Mouse (Mus musculus) left cerebral cortex, postnatal 4 days (tissue): ENCODE measurements around the gene Pdcd7. TPM values are rescaled to one million over a fixed set of nuclear protein-coding genes. Genes with fewer than 3 reads are reported as not detected.
A peak's percentile ranks its signal among the peaks of the same experiment; 100 is the strongest.
"Not testable (repeated sequence)": the region's sequence is repeated elsewhere in the genome, so short reads cannot be mapped to it uniquely, and the experiment has no call there.

Experiments used
- DNase-seq: peaks from one replicate; pipeline ENCODE4 v3.0.0-alpha.2; 2022
- intact Hi-C: fragments of 180-260 bp; cut with DNase I; formaldehyde crosslinking; loops from one replicate; pipeline ENCODE4 v1.15.1; 2025
- total RNA-seq, 2 experiments: library from RNA; stranded (reverse); gene quantifications; 2 replicates each; pipeline ENCODE4 v1.2.3; 2021

The Pdcd7 gene
- 10 to 100 TPM; 24.6 to 24.7 TPM for total RNA-seq

DNA sequence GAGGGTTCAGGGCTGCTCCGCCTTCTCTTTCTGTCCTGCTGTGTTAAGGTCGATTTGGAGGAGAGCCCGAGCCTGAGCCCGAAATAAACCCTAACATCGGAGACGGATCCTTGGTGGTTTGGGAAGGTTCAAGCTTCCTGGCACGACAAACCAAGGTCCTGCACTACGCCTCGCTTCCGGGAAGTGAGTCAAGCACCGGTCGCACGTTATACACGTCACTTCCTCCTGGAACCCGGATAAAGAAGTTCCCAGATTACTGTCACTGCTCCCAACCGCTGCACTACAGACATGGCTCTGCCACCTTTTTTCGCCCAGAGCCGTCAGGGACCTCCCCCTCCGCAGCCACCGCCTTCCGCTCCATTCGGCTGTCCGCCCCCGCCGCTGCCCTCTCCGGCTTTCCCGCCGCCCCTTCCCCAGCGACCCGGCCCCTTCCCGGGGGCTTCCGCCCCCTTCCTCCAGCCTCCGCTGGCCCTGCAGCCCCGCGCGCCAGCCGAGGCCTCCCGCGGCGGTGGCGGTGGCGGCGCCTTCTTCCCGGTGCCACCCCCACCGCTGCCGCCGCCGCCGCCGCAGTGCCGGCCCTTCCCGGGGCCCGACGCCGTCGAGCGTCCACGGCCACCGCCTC is at the start of gene Pdcd7:
TSS of gene Pdcd7 (plus strand) at position 251 of the 622 bp plus-strand sequence.
- peak; percentile 95 for DNase-seq
- intact Hi-C loops, result no loop called here

DNA sequence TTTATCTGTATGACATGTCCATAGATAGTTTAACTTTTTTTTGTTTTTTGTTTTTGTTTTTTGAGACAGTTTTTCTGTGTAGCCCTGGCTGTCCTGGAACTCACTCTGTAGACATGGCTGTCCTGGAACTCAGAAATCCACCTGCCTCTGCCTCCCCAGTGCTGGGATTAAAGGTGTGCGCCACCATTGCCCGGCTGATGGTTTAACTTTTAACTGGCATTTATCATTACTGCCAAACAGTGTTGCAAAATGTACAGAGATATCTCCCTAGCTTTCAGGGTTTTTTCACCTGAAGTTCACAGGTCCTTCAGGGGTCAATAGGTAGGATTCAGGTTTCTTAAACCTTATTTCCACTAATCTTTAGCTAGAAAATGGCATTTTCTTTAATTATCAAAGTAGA is 48.8 kb upstream of the Pdcd7 start:
- DNase-seq, result no peak
- intact Hi-C loops, result no loop called here

DNA sequence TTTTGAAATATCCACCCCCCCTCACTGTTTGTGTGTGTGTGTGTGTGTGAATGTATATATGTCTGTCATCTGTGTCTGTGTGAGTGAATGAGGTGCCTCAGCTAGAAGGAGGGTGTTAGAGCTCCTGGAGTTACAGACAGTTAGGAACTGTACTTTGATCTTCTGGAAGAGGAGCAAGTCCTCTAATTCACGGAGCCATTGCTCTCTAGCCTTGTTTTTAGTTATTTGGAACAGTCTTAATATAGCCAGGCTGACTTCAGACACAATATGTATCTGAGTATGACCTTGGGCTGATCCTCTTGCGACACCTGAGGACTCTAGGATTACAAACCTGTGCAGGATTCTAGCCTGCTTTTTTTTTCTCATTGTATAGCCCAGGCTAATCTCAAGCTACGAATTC is 47.1 kb upstream of the Pdcd7 start:
- intact Hi-C loops, result no loop called here
- no peak for DNase-seq

DNA sequence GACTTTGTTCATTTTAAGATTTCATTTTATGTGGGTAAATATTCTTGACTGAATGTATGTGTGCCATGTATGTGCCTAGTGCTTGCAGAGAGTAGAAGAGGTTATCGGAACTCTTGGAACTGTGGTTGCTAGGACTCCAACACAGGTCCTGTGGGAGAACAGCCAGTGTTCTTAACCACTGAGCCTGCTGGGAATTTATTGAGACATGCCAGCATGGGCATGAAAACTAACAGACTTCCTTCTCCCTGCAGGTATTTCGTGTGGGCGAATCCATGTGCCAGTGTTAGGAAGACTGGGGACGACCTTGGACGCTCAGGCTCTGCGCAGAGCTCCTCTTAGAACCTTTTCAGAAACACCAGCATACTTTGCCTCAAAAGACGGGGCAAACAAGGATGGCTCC is 46.3 kb upstream of the Pdcd7 start:
- no peak for DNase-seq
- intact Hi-C loops, result loop anchor here (10.0 kb wide), 1 partner anchor 245 kb away; no protein-coding TSS in a partner anchor

DNA sequence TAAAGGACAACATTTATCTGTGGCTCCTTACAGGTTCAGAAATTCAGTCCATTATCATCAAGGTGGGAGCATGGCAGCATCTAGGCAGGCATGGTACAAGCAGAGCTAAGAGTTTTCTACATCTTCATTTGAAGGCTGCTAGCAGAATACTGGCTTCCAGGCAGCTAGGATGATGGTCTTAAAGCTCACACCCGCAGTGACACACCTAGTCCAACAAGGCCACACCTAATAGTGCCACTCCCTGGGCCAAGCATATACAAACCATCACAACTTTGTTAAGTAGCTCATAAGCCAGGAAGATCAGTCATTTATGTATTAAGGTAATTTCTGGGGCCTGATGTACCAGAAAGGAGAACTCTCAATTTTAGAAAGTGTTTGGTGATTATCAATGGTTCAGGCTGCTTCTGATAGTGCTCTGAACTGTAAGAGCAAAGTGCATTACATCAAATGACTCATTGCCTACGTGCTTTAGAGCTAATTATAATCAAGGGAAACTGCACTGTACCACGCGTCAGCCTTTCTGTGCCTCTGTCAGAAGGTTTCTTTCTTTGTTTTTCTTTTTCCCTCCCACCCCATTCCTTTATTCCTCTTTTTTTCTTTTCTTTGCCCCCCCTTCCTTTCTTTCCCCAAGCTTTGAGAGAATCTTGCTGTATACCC is 43.4 kb upstream of the Pdcd7 start:
- intact Hi-C loops, result loop anchor here (10.0 kb wide), 1 partner anchor 248 kb away; no protein-coding TSS in a partner anchor
- no peak for DNase-seq

DNA sequence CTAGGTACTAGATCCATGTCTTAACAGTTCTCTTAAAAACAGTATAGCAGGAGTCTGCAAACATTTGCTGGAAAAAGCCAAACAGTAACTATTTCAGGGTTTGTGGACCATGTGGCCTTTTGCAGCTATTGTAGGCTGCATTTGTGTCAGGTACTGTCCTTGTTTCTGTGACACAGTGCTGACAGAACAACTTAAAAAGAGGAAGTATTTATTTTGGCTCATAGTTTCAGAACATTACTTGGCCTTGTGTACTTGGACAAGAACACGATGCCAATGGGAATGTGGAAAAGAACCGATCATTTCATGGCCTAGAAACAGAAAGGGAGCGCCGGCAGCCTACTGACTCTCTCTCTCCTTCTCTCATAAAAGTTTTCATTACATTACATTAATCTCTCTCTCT is 42.3 kb upstream of the Pdcd7 start:
- no peak for DNase-seq
- intact Hi-C loops, result loop anchor here (10.0 kb wide), 1 partner anchor 249 kb away; no protein-coding TSS in a partner anchor

DNA sequence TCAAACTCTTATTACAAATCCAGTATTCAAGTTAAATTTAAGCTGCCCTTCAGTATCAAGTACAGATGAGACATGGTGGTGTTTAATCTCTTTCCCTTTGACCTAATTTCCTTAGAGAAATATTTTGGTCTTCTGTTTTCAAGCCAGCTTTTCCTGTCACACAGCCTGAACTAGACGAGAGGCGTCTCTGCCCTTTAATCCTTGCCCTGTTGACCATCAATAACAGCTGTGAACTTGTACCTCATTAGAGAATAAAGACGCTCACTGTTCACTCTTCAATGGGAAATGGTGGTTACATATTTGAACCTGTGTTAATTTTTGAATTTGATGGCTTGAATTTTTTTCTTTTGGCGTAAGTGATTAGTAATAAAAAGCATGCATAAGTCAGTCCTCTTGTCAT is 41.6 kb upstream of the Pdcd7 start:
- intact Hi-C loops, result loop anchor here (10.0 kb wide), 1 partner anchor 249 kb away; no protein-coding TSS in a partner anchor
- no peak for DNase-seq

DNA sequence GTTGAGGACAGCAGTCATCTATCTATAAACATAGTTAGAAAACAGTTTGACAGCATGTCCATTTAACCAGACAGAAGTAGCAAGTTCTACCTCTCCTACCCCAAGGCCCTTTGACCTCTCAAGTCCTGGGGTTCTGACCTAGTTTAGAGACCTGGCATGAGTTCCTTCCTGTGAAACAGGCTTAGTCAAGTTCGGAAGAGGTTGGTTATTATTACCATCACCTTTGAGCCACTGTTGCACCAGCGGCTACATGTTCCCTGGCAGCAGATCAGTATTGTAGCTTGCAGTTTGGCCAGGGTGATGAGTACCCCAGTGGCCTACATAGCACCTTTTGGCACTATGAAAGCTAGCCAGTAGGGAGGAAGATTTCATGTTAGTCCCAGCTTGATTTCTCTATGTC is 39.2 kb upstream of the Pdcd7 start:
- intact Hi-C loops, result loop anchor here (10.0 kb wide), 1 partner anchor 252 kb away; no protein-coding TSS in a partner anchor
- no peak for DNase-seq

DNA sequence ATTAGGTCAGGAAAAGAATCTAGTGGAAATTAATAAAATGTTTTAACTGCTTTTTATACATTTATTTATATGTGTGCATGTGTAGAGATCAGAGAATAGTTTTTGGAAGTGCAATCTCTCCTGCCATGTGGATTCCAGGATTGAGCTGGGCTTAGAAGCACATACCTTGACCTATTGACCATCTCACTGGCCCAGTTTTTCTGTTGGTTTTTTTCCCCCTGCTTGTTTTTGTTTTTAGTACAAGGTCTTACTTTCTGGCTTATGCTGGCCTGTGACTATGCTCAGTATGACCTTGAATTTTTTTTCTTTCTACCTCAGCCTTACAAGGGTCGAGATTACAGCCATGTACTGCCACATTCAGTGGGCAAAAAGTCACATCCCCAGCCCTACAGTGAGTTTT is 37.9 kb upstream of the Pdcd7 start:
- no peak for DNase-seq
- intact Hi-C loops, result loop anchor here (10.0 kb wide), 1 partner anchor 253 kb away; no protein-coding TSS in a partner anchor

DNA sequence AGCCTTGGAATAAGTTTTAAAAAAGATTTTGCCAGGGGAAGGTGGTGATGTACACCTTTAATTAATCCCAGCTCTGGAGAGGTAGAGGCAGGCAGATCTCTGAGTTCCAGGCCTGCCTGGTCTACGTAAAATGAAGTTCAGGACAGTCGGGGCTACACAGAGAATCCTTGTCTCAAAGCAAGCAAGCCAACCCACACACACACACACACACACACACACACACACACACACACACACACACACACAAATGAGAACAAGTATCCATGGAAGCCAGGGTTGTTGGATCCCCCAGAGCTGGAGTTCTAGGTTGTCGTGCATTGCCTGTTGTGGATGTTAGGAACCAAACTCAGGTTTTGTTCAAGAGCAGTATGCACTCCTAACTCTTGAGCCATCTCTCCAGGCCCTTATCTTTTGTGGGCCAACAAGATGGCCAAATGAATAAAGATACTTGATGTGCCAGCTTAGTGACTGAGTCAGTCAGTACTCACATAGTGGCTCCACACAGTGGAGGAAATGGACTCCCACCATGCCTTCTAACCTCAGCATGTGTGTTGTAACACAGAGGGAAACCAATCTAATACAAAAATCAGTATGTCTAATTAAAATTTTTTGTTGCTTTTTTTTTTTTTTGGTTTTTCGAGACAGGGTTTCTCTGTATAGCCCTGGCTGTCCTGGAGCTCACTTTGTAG is 33.1 kb upstream of the Pdcd7 start:
- intact Hi-C loops, result no loop called here
- no peak for DNase-seq

DNA sequence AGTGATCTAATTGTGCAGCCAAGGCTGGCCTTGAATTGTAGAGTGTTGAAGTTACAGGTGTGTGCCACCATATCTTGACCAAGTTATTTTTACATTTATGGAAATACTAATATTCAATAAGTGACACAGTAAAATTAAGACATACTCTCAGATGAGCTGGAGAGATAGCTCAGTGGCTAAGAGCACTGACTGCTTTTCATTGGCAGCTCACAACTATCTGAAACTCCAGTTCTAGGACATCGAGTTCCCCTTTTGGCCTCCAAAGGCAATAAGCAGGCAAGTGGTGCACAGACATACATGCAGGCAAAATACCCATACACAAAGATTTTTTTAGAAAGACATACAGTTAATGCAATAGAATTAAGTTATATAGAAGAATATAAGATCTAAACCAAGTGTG is 32.1 kb upstream of the Pdcd7 start:
- DNase-seq, result no peak
- intact Hi-C loops, result no loop called here

DNA sequence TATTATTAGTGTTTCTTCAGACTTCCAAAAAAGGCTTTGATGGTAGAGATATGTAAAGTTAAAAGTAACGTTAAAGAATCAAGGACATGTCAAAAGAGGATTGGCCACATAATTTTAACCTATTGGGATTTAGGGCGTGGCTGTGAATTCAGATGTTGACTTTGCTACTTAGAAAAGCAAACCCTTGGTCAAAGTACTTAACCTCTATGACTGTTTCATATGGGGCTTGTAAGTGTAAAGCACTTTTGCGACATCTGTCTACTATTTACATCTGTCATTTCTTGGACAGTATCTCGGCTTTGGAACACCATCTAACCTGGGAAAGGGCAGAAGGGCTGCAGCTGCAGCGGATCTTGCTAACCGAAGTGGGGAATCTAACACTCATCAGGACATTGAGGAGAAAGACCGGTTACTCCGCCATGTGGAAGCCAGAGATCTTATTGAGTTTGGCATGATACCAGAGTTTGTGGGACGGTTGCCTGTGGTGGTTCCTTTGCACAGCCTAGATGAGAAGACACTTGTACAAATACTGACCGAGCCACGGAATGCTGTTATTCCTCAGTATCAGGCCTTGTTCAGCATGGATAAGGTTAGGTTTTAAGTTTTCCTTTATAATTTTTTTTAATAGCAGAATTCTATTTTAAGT is 23.5 kb upstream of the Pdcd7 start:
- intact Hi-C loops, result no loop called here
- DNase-seq, result no peak

DNA sequence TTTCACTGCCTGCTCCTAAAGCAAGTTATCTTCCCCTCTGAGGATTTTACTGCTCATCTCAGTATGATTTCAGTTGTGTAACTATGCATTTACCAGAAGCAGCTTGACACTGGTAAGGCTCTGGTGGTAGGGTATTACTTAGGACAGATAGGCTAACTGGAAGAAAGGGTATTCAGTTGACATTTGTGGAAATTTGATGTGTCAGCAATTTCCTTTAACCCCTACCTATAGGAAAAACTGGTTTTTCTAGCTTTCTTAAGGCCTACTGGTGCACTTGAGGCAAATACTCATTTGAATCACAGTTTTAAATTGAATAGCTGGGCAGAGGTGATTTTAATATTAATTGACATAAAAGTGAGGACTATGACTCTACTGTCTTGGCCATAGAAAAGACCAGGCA is 19.9 kb upstream of the Pdcd7 start:
- intact Hi-C loops, result no loop called here
- DNase-seq, result no peak

DNA sequence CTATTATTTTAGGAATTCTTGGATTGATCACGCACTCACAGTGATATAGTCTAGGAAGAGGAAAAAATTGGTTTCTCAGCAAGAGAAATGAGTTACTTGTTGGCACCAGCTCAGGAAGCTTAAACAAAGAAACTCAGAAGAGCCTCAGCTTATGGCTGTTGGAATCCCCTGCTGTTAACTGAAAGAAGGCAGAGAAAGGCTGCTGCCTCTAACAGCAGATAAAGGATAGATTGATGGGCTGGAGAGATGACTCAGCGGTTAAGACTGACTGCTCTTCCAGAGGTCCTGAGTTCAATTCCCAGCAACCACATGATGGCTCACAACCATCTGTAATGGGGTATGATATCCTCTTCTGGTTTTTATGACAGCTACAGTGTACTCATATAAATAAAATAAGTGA is 18.5 kb upstream of the Pdcd7 start:
- intact Hi-C loops, result no loop called here
- no peak for DNase-seq

DNA sequence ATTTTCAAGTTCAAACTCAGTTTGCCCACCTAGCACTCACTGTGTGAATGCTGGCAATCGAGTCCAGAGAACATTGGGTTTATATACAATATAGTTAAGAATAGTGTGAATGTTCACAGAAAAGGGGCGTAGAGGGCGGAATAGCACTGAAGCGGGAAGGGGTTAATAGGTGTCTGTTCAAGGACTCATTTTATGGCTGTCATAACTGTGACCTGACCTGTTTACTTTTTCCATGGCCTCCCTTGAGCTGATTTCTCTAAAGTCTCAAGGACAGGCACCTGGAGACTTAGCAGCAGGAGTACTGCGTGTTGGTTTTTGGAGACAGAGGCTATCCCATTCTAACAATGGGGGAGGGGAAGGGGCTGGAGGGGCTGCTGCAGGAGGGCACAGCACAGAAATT is 11.9 kb upstream of the Pdcd7 start:
- no peak for DNase-seq
- intact Hi-C loops, result no loop called here

DNA sequence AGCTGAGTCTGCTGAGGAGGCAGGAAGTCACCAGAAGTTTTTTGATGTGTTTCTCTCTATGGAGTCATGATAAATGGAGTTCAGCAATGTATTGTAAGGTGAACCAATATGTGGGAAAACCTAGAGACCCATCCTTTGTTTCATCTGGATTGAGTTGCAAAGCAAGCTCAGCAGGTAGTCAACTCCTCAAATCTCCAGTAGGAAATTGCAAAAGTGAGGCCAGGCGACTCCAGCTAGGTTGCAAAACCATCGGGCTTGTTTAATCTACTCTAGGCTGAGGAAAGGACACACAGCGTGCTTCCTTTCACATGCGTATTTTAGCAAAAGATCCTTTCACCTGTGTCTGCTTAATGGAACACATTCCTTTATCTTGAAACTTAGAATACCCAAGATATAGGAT is 6.8 kb upstream of the Pdcd7 start:
- DNase-seq, result no peak
- intact Hi-C loops, result no loop called here

DNA sequence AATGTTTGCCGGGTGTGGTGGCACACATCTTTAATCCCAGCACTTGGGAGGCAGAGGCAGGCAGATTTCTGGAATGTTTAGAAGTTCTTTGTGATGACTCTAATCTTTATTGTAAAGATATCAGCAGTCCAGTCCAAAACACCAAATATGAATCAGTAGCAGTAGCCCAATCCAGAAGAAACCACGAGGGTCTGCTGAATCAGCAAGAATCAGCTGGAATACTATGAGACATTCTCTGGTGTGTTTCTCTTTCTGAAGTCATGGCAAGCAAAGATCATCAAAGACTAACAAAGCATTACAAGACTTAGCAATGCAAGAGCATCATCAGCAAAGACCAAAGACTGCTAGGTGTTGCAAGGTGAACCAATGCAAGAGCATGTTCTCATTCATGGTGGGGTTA is 5.5 kb upstream of the Pdcd7 start:
- intact Hi-C loops, result no loop called here
- DNase-seq, result no peak

DNA sequence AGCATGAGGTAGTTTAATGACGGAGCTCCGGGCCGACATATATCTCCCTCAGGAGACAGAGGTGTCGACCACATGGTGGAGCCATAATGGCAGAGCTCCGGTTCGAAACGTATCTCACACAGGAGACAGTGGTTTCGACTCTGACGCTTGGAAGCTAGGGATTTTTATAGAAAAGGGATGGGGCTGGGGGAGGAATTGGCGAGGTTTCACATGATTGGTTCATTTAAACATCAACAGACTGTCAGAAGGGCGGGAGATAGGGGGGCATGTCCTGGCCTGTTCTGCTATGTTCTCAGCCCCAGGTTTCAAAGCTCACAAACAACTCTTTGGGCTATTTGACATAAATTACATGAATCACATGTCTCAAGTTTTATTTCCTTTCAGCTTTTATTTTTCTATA is 465 bp upstream of the Pdcd7 start:
- DNase-seq, intact Hi-C loops: not testable (repeated sequence)

DNA sequence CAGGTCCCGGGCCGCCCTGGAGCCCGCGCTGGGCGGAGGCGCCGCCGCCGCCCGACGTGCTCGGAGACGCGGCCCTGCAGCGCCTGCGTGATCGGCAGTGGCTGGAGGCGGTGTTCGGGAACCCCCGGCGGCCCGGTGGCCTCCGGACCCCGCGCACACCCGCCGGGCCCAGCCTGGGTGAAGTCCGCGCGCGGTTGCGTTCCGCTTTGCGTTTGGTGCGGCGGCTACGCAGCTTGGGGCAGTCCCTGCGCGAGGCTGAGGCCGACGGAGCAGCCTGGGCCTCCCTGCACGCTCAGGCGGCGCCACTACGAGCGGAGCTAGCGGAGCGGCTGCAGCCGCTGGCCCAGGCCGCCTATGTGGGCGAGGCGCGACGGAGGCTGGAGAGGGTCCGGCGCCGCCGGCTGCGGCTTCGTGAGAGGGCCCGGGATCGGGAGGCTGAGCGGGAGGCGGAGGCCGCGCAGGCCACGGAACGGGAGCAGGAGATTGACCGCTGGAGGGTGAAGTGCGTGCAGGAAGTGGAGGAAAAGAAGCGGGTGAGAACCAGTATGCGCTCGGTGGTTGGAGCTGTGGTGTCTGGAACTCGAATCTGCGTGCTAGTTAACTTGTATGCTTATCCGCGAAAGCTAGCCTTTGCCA is 690 bp downstream of the Pdcd7 start:
- intact Hi-C loops, result no loop called here
- peak; percentile 27 for DNase-seq

DNA sequence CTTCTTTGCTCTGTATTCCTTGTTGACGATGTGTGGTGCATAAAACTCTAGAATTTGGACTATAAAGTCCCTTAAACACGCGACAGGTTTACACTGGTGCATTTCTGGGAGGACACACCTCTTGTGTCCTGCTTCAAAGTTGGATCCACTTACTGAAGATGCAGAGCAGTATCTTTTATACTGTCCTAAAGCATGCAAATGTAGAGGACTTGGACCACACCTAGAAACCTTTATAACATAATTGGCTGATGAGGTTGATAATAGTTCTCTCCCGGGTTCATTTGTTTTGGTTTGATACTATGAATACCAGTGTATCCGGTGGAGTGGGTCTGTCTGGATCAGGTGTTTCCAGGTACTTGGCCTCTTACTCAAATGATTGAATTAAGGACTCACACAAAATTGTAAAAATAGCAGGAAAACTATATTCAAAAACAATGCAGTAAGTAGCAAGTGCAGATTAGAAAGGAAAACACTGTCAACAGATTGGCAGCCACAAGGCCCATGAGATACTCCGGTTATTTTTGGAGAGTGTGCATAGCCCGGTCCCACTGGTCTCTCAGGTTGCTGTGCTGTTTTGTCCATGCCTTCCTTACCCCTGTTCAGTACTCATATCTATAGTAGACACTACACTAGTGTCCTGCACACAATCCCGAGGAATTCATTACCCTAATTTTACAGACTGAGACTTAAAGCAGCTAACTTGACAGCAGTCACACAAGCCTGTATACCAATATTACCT is 1.4 kb downstream of the Pdcd7 start:
- intact Hi-C loops, result no loop called here
- no peak for DNase-seq
